Mouse (Mus musculus): ENCODE data around the gene Rab34. TPM values are rescaled to one million over a fixed set of nuclear protein-coding genes. Genes with fewer than 3 reads are reported as not detected.

The Rab34 gene
- total RNA-seq, 2 experiments from 2014 or later = 19.0 to 19.7 TPM

DNA sequence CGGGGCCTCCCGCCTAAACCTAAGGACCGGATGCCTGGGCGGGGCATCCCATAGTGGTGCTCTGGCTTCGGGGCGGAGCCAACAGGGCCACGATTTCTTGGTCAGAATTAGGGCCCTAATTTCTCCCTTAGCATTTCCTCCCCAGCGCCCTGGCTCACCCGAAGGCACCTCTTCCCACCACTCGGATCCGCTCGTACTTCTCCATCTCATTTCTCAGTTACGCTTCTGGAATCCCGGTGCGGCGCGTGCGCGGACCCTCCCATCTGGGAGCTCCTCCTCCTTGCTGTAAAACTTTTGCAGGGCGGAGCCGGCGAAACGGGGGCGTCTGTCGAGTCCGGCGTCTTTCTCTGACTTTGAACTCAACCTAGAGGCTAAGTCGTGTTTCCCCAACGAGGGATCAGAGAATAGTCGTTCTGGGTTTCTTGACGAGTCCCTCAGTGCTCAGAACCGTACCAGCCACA, 11.8 kb upstream of the Rab34 start, which contains the start of the genes Nek8 and Tlcd1:
TSS of gene Nek8 (minus strand) at position 274 of the 461 bp plus-strand sequence.
TSS of gene Tlcd1 (plus strand) at position 310 of the 461 bp plus-strand sequence.
- H3K27ac ChIP-seq = peak within 1 kb of the TSS; percentile 2; the same call in 1 of the 2 replicates

DNA sequence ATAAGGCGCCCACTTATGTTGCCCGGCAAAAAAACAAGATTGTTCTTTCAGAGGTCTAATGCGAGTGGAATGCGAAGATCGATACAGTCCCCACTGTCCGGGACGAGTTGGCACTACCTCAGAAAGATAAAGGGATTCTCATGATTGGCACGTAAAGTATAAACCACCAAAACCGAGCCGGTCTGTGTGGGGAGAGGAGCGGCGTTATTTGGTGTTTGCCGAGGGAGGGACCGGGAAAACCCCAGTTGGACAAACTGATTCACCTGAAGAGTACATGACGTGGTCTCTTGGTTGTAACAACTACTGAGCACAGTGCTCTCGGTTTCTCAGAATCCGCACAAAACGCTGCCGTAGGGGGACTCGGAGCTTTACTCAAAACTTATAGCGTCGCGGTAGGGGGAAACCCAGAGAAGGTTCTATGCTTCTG, 11.3 kb upstream of the Rab34 start:
- DNase-seq (ENCODE audit: extremely low spot score in 1 of 2, low spot score in 2 of 2) = no peak
- Histone ChIP-seq H3K4me3 (peak overlapping the region; percentile 58), H3K27ac (no peak overlapping the region; the same call in 1 of the 2 replicates)
- intact Hi-C loops (cut with DNase I) = loop anchor here (1.0 to 5.0 kb wide), 3 partner anchors 18 to 140 kb away; partner anchors contain the start of gene Flot2
- TF ChIP-seq CTCF (IDR thresholded peaks at IDR 0.05) = no peak

More for the DNA sequence above, 11.8 kb upstream of the Rab34 start, which contains the start of the genes Nek8 and Tlcd1:
- TF ChIP-seq CTCF (IDR thresholded peaks at IDR 0.05) = no peak
- H3K4me3 ChIP-seq = peak within 1 kb of the TSS; percentile 58
- peak; percentile 76 to 77 for DNase-seq (ENCODE audit: extremely low spot score in 1 of 2, low spot score in 2 of 2)
- intact Hi-C loops (cut with DNase I) = loop anchor here (2.0 to 5.0 kb wide), 2 partner anchors 18 to 139 kb away; partner anchors contain the start of gene Flot2

DNA sequence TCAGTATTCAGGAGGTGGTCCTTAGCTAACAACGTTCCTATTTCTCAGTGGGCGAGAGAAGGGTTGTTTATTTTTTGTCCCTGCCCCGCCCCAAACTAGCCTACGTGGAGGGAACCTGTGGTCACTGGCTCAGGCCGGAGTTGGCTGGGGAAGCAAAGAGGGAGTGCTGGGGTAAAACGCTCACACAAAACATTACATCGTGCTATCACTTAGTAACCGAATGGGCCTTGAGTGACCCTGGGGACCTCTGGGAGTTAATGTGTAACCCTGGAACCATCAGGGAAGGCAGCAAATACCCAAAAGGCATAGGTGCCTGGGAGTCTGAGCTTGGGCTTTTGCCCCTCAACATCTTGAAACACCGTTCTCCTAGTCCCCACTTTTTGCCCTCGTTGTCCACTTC, 10.8 kb upstream of the Rab34 start:
- Histone ChIP-seq H3K4me3 (peak overlapping the region; percentile 58), H3K27ac (0 out of 2 replicates have a peak overlapping the region, but pooled peaks have one; percentile 2)
- no peak for TF ChIP-seq CTCF (IDR thresholded peaks at IDR 0.05)
- DNase-seq (ENCODE audit: extremely low spot score in 1 of 2, low spot score in 2 of 2) = no peak
- intact Hi-C loops (cut with DNase I) = loop anchor here (1.0 to 5.0 kb wide), 3 partner anchors 19 to 140 kb away; partner anchors contain the start of gene Flot2

DNA sequence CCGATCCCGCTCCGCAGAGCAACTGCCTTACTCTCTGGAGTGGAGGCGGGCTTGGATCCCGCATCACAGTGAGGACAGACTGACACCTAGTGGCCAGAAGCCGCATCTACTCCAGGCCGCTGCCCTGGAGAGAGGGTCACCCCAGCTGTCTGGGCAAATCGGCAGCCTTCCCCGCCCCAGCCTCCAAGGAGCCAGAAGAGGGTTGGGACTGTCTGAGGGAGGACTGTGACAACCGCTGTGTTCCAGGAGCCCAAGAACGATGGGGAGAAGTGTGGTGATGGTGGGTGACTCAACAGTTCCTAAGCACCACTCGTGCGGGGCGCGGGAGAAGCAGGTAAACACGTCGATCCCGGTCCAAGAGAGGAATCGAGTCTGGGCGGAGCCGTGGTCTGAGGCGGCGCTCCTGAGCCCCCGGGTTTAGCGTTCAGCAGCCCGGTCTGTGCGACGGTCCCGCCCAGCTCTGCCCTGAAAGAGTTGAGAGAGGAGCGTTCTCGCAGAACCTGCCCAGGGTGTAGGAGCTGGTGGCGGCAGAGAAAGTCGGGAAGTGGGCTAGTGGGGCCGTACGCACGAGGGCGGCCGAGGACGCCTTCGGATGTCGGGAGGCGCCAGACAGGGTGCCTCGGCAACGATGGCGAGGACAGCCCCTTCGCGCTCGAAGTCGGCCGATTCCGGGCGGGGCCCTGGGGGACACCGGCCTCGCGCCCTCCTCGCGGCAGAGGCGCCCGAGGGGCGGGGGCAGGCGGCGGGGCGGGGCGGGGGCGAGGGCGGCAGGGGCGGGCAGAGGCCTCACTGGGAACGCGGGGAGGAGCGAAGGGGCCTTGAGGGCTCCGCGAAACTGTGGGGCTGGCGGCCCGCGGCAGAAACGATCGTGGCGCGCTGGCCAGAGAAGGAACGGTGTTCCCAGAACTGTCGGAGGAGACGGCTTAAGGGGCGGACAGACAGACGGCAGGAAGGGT, 10.0 kb upstream of the Rab34 start:
- Histone ChIP-seq H3K27ac (peak overlapping the region; percentile 80), H3K4me3 (peak overlapping the region; percentile 52)
- intact Hi-C loops (cut with DNase I) = loop anchor here (1.0 to 5.0 kb wide), 3 partner anchors 19 to 141 kb away; partner anchors contain the start of gene Flot2
- TF ChIP-seq CTCF (IDR thresholded peaks at IDR 0.05) = peak; percentile 99
- DNase-seq (ENCODE audit: extremely low spot score in 1 of 2, low spot score in 2 of 2) = peak; percentile 92 to 95

GRCm38 (mm10) chr11:78178859-78179437, 9.3 kb upstream of the Rab34 start:
- DNase-seq (ENCODE audit: extremely low spot score in 1 of 2, low spot score in 2 of 2) = no peak
- peak overlapping the region; percentile 52 for H3K4me3 ChIP-seq
- no peak for TF ChIP-seq CTCF (IDR thresholded peaks at IDR 0.05)
- intact Hi-C loops (cut with DNase I) = loop anchor here (1.0 to 5.0 kb wide), 2 partner anchors 142 to 160 kb away; partner anchors contain the start of gene Flot2
- peak overlapping the region; percentile 78 for H3K27ac ChIP-seq

DNA sequence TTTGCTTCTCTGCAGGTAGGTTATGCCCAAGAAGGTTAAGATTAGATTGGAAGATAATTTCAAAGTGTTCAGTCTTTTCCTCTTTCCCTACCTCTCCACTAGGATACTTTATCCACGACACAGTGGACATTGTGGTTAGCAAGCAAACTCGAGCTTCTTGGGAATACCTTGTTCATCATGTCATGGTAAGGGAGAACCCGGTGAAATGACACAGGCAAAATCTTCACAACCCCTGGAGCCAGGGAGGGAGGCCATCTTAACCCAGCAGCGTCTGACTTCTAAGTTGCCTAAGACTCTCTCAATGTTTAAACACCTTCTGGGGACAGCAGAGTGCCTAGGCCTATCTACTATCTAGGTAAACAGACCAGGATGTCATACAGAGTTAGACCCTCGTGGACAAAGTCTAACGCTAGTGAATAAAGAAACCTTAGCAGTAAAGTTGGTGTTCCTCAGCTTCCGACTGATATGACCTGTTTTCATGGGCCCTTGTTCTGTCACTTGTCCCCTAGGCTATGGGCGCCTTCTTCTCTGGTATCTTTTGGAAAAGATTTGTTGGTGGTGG, 8.7 kb upstream of the Rab34 start:
- no peak overlapping the region; the same call in 1 of the 2 replicates for H3K27ac ChIP-seq
- DNase-seq (ENCODE audit: extremely low spot score in 1 of 2, low spot score in 2 of 2) = no peak
- intact Hi-C loops (cut with DNase I) = loop anchor here (1.0 to 5.0 kb wide), 2 partner anchors 142 to 160 kb away; partner anchors contain the start of gene Flot2
- peak overlapping the region; percentile 52 for H3K4me3 ChIP-seq
- TF ChIP-seq CTCF (IDR thresholded peaks at IDR 0.05) = no peak

GRCm38 (mm10) chr11:78180081-78180761, 8.0 kb upstream of the Rab34 start:
- no peak for TF ChIP-seq CTCF (IDR thresholded peaks at IDR 0.05)
- H3K27ac ChIP-seq = no peak overlapping the region
- no peak overlapping the region for H3K4me3 ChIP-seq
- DNase-seq (ENCODE audit: extremely low spot score in 1 of 2, low spot score in 2 of 2) = no peak
- intact Hi-C loops (cut with DNase I) = no loop called here

GRCm38 (mm10) chr11:78181830-78182357, 6.3 kb upstream of the Rab34 start:
- no peak for DNase-seq (ENCODE audit: extremely low spot score in 1 of 2, low spot score in 2 of 2)
- H3K4me3 ChIP-seq = peak overlapping the region; percentile 60
- intact Hi-C loops (cut with DNase I) = no loop called here
- no peak overlapping the region for H3K27ac ChIP-seq
- TF ChIP-seq CTCF (IDR thresholded peaks at IDR 0.05) = no peak

- Histone ChIP-seq H3K27ac (peak overlapping the region; percentile 97; the same call in 1 of the 2 replicates), H3K4me3 (peak overlapping the region; percentile 60)
- intact Hi-C loops (cut with DNase I) = no loop called here
- TF ChIP-seq CTCF (IDR thresholded peaks at IDR 0.05) = no peak
- no peak for DNase-seq (ENCODE audit: extremely low spot score in 1 of 2, low spot score in 2 of 2)
These were observed 5.8 kb upstream of the Rab34 start for GRCm38 (mm10) chr11:78182450-78182849.

All from left cerebral cortex, adult 2 months (tissue).